Mouse (Mus musculus) frontal cortex, postnatal 14 days (tissue): Measurements from ENCODE around the gene Acsm1.
A peak's percentile ranks its signal among the peaks of the same experiment; 100 is the strongest.

Source experiments
- DNase-seq, 2 experiments: peaks; one replicate each; pipeline ENCODE4 v3.0.0; 2022; ENCODE audit warnings: low spot score in 2 of 2

Acsm1 gene

GRCm38 (mm10) chr7:119670925-119671324, 64.1 kb downstream of the Acsm1 start:
- DNase-seq: no peak

DNA sequence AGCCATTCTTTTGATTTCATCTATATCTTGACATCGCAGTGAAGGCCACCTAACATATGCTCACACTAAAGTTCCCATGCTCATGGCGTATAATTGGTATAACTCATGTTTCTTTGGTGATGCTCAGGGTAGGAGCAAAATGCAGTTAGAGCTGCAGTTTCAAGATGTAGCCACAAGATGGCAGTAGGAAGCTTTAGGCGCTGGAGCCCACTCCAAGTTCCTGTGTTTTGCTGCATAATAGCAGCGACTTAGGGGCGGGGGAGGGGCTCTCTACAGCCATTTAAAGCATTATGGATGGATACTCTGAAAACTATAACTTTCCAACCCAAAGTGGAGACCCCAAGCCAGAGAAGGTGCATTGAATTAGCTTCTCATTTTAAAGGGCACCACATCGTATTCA, 66.6 kb downstream of the Acsm1 start:
- peak; percentile 6 to 39 for DNase-seq

GRCm38 (mm10) chr7:119680107-119680506, 73.3 kb downstream of the Acsm1 start:
- DNase-seq: no peak

GRCm38 (mm10) chr7:119682699-119683098, 75.9 kb downstream of the Acsm1 start:
- no peak for DNase-seq

DNA sequence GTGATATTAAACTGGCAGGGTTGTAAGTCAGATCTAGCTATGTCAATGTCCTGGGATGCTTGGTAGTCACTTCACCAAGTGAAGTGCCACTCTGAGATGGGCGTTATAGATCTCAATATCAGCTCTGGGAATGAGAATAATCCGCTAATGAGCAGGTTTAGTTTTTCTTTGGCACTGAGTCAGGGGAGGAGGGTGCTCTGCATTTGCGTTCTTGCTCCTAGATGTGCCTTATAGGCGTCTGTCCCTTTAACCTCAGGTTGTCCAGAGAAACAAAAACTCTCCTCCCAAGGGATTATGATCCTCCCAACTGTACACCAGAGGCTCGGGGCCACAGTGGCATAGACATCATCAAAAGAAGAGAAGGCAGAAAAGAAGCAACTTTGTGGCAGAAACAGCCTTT, 82.9 kb downstream of the Acsm1 start, which contains the start of gene Acsm4:
Acsm4 (plus strand) TSS at position 301 of the 400 bp plus-strand sequence.
- no peak for DNase-seq

DNA sequence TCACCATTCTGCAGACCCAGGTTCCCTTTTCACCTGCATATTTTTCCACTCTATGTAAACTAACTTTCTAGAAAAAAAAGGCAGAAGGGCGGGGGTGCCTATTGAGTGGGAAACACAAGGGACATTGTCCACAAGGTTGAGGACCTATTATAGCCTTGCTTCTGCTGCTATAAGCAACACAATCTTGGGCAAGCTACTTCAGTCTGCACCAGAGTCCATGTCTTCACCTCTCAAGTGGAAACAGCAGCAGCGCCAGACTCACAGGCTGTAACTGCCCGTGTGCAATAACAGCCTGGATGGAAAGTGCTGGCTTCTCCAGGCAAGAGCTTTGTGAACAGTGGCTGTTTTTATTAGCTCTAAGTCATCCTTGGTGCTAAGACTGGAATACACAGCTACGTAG, 85.5 kb downstream of the Acsm1 start:
- DNase-seq: no peak

DNA sequence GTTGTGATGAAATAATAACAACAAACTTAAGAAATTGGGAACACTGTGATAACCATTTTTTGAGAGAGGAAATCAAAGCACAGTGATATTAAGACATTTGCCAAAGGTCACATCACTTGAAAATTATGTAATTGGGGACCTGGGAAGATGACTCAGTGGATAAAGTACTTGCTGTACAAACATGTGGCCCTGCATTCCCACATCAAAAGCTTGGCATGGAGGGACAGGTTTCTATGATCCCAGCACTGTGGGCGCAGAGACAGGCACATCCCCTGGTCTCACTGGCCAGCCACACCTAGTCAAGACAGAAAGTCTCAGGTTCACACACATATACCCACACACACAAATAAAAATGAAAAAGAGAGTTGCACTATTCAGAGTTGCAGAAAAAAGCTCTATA, 88.1 kb downstream of the Acsm1 start:
- DNase-seq: no peak
